Mouse (Mus musculus) macrophage (primary cell): Measurements from ENCODE around the gene Rtp2. TPM values are rescaled to one million over a fixed set of nuclear protein-coding genes. Genes with fewer than 3 reads are reported as not detected.
A peak's percentile ranks its signal among the peaks of the same experiment; 100 is the strongest.

Experiments used
- H3K27ac ChIP-seq: fragments of 350-480 bp; formaldehyde crosslinking; 2 replicates; pipeline ENCODE4 v1.9.0; 2021
- H3K36me3 ChIP-seq: fragments of 350-480 bp; formaldehyde crosslinking; 2 replicates; pipeline ENCODE4 v1.9.0; 2021; ENCODE audit errors: inconsistent target
- H3K4me3 ChIP-seq: fragments of 350-480 bp; formaldehyde crosslinking; 2 replicates; pipeline ENCODE4 v1.9.0; 2021; ENCODE audit errors: inconsistent target
- H3K79me2 ChIP-seq: fragments of 350-480 bp; formaldehyde crosslinking; 2 replicates; pipeline ENCODE4 v1.9.0; 2021; ENCODE audit errors: inconsistent target
- WGBS: methylation state at CpG from one replicate; pipeline ENCODE4 v1.1.7; 2026; ENCODE audit warnings: inconsistent platforms; ENCODE audit not compliant: missing documents; 5-methylcytosine and 5-hydroxymethylcytosine counted together
- polyA plus RNA-seq: library from polyadenylated mRNA; stranded (reverse); fragments of 250-400 nt; gene quantifications from 3 replicates; pipeline ENCODE4 v1.2.4, GENCODE M21; 2018; ENCODE audit warnings: inconsistent platforms
- total RNA-seq, 78 experiments: library from RNA; depleted of rRNA; stranded (reverse); fragments of 250-400 nt; gene quantifications; 1 replicate in 9 of 78; 2 replicates in 24 of 78; 3 replicates in 43 of 78; 4 replicates in 2 of 78; pipeline ENCODE4 v1.2.4; 2018; ENCODE audit warnings: inconsistent platforms in 56 of 78

Rtp2 gene
- total RNA-seq (2018; cell fraction: chromatin; rRNA removed): not detected
- total RNA-seq (2018; cell fraction: cytosol; rRNA removed): not detected
- total RNA-seq (2018; cell fraction: nucleus; rRNA removed): not detected
- polyA plus RNA-seq: not detected in 3 replicates

DNA sequence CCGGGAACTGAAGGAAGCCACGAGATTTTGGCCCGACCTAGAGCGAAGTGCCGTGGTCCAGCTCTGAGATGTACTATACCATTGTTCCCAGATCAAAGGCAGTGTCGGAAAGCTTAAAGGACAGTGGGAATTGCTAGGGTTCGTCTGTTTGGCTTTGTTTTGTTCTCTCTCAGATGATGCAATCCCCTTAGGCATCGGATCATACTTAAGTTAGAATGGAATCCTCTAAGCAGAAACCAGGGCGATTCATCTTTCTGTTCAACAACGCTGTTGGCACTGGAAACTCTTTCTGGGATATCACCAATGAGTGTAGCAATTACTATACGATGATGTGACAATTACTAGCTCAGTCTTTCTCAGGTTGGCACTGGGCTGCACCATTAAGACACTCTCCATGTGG is at the start of gene Rtp2:
TSS of gene Rtp2 (minus strand) at position 101 of the 400 bp plus-strand sequence.
- no peak within 1 kb of the TSS for H3K27ac ChIP-seq
- no peak within 1 kb of the TSS for H3K4me3 ChIP-seq
- WGBS: 88% methylated on average over 11 of the region's 11 CpGs
- no peaks in the 10 kb centered on the region for H3K79me2 ChIP-seq
- H3K36me3 ChIP-seq: no peaks in the 10 kb centered on the region

DNA sequence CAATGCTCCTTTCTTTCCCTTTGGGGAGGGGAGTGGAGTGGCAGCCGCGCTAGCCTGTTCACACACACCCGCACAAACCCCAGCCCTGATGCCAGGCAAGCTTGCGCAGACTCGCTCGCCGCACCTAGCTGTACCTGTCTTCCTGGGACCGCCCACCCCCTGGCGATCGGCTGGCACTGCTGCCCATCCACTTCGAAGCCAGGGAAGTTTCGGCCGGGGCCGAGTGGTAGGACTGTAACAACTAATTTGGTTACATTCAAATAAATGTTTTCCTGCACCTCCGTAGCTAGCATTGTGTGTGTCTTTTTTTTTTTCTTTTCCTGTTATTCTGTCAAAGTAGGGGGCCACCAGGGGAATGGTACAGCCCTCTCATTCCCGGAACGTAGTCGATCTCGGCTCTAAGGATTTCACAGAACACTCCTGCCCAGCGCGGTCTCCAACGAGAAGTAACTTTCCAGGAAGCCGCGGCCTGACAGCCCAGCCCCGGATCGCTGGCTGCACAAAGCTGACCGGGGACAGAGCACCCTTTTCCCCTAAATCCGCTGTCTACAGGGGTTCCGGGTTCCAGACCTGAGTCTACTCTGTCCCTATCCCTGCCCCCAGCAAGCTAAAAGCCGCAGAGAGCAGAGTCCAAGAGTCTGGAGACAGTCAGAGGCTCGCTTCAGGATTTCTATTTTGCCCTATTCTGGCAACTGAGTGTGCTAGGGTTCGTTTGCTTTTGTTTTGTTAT is 49.0 kb upstream of the Rtp2 start:
- Histone ChIP-seq H3K36me3 (peaks cover 9% of the 10 kb centered on the region; the same call in 1 of the 2 replicates), H3K27ac (peak overlapping the region; percentile 37), H3K79me2 (peaks cover 71% of the 10 kb centered on the region), H3K4me3 (peak overlapping the region; percentile 10; the same call in 1 of the 2 replicates)
- WGBS: 11% methylated on average over 32 of the region's 32 CpGs

DNA sequence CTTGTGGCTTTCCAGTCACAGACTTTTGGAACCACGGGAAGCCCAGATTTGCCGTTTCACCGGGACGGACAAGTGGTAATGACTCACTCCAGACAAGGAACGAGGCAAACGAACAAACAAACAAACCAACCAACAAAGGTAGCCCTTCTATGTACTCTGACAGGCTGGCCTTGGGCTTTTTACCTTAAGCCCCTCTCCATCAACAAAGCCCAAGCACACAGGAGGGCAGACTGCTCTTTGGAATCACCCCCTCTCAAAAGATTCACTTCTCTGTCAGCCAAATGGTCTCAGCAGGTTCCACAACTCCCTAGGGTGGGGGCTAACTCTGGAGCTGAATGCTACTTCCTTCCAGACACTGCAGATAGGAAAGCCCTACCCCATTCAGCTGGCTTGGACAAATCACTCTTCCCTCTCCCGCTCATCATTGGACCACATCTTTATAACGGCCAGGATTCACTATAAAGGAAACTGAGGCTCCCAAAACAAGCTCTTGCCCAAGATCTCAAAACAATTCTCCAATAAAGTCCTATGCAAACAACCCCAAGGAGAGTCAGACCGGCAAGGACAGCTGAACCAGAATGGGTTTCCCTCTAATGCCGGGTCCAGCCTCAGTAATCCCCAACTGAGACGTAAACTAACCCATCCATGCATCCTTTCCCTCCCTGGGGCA is 48.1 kb upstream of the Rtp2 start:
- no peak overlapping the region for H3K4me3 ChIP-seq
- peaks cover 62% of the 10 kb centered on the region for H3K79me2 ChIP-seq
- peaks cover 13% of the 10 kb centered on the region for H3K36me3 ChIP-seq
- H3K27ac ChIP-seq: no peak overlapping the region
- 49% methylated on average over 11 of the region's 11 CpGs for WGBS

DNA sequence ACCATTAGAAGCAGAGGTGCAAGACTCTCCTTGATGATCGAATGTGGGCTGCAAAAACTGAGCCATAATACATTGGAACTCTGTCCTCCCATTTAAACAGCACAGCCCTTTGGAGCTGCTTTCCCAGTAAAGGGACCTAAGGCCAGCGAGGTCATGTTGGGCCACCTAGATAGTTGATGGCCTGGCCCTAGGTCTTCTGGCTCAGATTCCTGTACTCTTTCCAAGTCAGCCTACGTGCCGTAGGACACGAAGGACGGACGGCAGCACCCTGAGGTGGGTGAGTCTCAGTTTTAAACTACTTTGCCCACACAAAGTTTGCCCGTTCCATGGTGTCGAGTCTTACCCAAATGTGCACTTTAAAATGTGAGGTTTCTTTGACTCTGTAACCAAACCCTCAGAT is 47.3 kb upstream of the Rtp2 start:
- Histone ChIP-seq H3K79me2 (peaks cover 62% of the 10 kb centered on the region), H3K27ac (no peak overlapping the region), H3K36me3 (peaks cover 21% of the 10 kb centered on the region), H3K4me3 (no peak overlapping the region)
- WGBS: 97% methylated on average over 9 of the region's 9 CpGs

DNA sequence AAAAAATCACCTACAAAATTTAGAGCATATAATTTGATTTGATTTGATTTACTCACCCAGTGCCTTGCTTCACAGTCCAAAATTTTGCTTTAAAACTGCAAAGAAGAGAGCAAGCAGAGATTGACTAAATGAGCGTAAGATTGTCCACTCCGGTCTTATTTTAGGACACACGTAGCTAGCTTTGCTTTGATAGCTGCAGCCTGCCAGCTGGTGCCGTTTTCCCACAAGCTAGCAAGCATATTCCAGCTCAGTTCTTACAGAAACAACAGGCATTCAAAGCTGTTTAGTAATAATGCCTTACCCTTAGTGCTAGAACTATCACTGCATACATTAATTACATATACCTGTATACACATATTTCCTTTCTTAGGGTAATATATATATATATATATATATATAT is 46.3 kb upstream of the Rtp2 start:
- WGBS: 94% methylated on average over 4 of the region's 4 CpGs
- Histone ChIP-seq H3K4me3 (no peak overlapping the region), H3K79me2 (peaks cover 55% of the 10 kb centered on the region), H3K36me3 (peaks cover 31% of the 10 kb centered on the region), H3K27ac (no peak overlapping the region)

DNA sequence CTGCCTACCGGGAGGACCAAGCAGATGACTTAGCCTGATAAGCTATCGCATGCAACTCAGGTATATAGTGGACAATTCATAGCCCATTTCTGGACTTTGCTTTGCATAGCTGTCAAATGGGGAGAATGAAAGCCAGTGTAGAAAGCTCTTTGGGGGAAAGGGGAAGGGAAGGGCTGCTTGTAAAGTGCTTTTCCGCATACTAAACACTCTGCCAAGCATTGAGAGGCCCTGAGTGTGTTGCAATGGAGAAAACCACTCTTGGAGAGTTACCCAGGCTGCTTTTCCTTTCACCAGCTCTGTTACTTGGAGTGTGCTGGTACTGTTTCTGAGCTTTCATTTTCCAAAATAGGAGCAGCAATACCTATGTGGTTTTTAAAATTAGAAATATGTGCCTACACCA is 45.5 kb upstream of the Rtp2 start:
- 86% methylated on average over 3 of the region's 3 CpGs for WGBS
- Histone ChIP-seq H3K27ac (0 out of 2 replicates have a peak overlapping the region, but pooled peaks have one; percentile 8), H3K79me2 (peaks cover 50% of the 10 kb centered on the region), H3K36me3 (peaks cover 39% of the 10 kb centered on the region), H3K4me3 (no peak overlapping the region)

DNA sequence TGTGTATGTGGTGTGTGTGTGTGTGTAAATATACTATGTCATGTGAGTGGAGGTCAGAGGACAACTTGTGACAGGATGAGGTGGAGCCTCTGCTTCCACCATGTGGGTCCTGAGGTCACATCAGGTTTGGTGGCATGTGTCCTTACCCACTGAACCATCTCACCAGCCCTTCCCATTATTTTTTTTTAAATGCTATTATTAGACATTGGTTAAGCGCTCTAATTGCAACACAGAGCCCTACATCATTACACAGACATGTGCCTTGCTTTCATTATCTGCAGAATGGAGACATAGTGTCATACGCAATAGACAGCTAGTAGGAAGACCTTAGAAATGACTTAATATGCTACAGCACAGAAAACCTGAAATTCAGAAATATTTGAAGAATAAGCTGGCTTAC is 44.0 kb upstream of the Rtp2 start:
- 56% methylated on average over 2 of the region's 2 CpGs for WGBS
- peaks cover 39% of the 10 kb centered on the region for H3K79me2 ChIP-seq
- peaks cover 54% of the 10 kb centered on the region for H3K36me3 ChIP-seq
- no peak overlapping the region for H3K27ac ChIP-seq
- no peak overlapping the region for H3K4me3 ChIP-seq

DNA sequence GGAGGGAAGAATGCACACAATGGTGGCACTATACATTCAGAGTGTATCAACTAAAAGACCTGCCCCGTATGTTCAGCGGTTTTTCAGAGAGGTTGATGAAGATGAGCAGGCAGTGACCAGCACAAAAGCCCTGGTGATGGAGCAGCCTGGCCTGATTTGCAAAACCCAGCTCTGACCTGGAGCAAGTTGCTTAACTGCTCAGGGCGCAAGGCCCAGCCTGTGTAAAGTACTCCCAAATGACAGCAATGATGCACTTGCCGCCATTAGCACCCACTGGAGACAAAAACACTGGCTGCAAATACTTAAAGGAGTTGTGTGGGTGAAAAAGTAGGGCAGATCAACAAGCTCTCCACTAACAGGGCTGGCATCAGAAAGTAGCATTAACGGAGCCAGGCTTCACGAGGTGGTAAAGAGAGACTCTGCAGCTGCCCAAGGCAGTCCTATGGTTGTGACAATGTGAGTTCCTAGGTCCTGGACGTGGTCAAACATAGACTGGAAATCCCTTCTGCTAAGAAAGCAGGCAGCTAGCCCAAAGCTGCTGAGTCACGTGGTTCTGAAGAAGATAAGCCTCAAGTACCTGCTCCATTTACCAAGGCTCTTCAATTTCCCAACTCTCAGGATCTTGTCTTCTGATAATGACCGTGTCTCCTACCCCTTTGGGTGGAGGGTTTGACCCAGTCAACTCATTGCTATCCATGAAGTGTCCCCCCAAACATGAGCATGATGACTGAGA is 41.6 kb upstream of the Rtp2 start:
- H3K36me3 ChIP-seq: peaks cover 78% of the 10 kb centered on the region
- no peak overlapping the region for H3K27ac ChIP-seq
- peaks cover 15% of the 10 kb centered on the region for H3K79me2 ChIP-seq
- WGBS: 93% methylated on average over 9 of the region's 9 CpGs
- H3K4me3 ChIP-seq: no peak overlapping the region

DNA sequence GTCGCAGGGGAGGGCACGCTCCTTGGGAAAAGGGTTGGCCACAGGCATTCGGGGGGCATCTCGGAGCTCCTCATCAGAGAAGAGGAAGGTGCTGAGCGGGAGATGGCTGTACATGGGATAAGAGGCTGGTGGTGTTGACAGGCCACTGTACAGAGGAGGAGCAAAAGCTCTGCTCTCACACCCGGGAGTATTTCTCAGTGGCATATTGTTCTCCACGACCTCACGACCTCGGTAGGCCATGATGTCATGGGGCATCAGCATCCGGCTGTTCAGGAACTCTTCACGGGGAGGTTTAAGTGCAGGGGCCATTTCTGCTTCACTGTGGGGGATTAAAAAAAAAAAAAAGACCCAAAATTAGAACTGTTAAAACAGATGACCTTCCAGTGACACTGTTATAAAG is 40.7 kb upstream of the Rtp2 start:
- Histone ChIP-seq H3K27ac (no peak overlapping the region), H3K79me2 (peaks cover 7% of the 10 kb centered on the region; the same call in 1 of the 2 replicates), H3K4me3 (no peak overlapping the region), H3K36me3 (peaks cover 87% of the 10 kb centered on the region)
- 99% methylated on average over 11 of the region's 11 CpGs for WGBS

DNA sequence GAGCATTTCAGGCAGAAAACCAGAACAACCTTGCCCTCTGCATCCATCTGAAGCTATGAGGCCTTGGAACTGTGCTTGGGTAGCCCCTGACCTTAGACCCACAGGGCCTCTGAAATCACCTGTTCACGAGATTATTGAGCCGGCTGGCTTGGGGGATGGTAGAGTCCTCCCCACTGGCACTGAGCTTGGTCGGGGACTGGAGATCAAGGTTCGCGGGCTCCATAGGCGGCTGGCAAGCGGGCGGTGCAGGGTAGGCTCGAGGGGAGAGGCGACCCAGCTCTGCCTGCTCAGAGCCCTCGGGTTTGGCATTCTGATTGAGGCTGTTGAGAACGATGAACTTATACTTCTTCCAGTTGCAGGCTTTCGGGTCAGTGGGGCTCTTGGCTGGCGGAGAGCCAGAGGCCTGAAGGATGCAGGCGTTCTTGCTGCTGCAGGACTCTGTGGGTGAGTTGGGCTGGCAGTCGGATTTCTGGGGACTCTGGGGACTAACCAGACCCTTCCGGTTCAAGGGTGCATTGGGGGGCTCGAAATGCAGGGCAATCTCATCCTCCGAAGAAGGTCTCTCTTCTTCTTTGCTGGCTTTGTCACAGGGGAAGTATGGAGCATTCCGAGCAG is 40.0 kb upstream of the Rtp2 start:
- H3K79me2 ChIP-seq: 0 out of 2 replicates have a peak, but pooled peaks cover under 1% of the 10 kb centered on the region
- H3K4me3 ChIP-seq: no peak overlapping the region
- H3K27ac ChIP-seq: no peak overlapping the region
- H3K36me3 ChIP-seq: peaks cover 91% of the 10 kb centered on the region
- WGBS: 94% methylated on average over 20 of the region's 20 CpGs

DNA sequence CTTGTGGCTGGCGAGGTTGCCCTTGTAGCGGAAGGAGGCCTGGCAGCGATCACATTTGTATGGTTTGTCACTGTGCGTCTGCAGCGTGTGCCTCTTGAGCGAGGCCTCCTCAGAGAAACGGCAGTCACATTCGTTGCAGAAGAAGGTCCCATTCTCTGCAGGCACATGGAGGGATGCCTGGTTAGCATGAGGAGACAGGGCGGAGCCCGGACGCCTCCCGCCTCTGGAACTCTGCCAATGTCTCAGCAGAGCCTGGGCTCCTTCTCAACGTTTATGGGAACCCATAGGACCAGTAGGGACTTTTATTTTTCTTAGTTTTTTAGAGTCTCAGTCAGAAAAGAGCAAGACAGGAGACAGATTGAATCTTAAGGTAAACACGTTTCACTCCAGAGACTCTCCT is 37.7 kb upstream of the Rtp2 start:
- WGBS: 93% methylated on average over 14 of the region's 14 CpGs
- Histone ChIP-seq H3K27ac (no peak overlapping the region), H3K4me3 (no peak overlapping the region), H3K36me3 (peaks cover 98% of the 10 kb centered on the region), H3K79me2 (no peaks in the 10 kb centered on the region)

DNA sequence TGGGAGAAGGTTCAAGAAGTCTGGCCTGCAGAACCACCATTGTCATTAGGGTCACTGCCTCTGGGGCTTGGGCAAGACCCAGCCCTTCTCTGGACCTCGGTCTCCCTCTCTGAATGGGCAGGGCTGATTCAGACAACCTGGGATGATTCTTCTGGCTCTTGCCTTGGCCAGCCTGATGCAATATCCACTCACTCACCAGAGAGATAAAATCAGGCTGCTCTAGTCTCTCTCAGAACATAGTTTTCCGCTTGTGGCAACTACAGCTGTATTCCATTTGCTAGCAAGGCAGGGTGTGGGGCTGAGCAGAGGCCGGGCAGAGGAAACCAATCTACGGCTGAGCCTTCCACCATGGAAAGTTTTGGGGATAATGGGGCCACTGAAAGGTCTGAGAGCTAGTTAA is 36.7 kb upstream of the Rtp2 start:
- 97% methylated on average over 4 of the region's 4 CpGs for WGBS
- H3K79me2 ChIP-seq: no peaks in the 10 kb centered on the region
- H3K4me3 ChIP-seq: no peak overlapping the region
- H3K27ac ChIP-seq: no peak overlapping the region
- H3K36me3 ChIP-seq: peaks cover 98% of the 10 kb centered on the region

DNA sequence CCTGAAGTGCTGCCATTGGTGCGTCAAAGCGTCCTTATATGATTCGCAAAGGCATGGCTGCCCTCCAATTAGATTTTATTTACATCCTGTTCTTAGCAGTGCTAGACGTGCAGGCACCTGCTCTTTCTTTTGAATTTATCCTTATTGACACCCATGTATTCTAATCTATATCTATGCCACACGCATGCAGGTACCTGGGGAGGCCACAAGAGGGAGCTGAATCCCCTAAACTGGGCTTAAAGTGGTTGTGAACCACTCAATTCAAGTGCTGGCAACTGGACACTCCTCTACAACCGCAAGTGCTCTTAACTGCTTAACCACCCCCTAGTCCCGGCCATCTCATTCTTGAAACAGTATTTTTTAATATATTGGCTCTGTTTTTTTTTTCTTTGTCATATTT is 35.1 kb upstream of the Rtp2 start:
- no peaks in the 10 kb centered on the region for H3K79me2 ChIP-seq
- 93% methylated on average over 7 of the region's 7 CpGs for WGBS
- H3K27ac ChIP-seq: no peak overlapping the region
- H3K36me3 ChIP-seq: peaks cover 84% of the 10 kb centered on the region
- no peak overlapping the region for H3K4me3 ChIP-seq

DNA sequence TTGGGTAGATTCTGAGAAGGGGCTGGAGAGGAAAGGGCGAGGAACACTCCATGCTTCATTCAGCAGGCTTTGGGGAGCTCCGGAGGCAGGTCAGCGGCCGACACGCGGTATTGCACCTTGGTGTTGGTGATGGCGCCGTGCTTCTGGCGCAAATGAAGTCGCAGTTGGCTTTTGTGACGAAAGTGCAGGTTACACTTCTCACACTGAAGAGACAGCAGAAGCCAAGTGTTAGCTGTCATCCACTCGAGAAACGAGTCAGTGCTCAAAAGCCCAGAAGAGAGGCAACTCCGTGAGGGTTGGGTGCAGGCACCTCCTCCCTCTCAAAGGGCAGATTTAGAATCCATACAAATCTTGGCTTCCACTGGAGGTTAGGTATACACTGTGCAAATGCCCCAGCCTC is 33.9 kb upstream of the Rtp2 start:
- Histone ChIP-seq H3K4me3 (no peak overlapping the region), H3K27ac (no peak overlapping the region), H3K79me2 (no peaks in the 10 kb centered on the region), H3K36me3 (peaks cover 72% of the 10 kb centered on the region)
- 92% methylated on average over 14 of the region's 14 CpGs for WGBS
